Mouse (Mus musculus) cerebellum, adult 2 months (tissue): ENCODE measurements around the gene Ttll4. TPM values are rescaled to one million over a fixed set of nuclear protein-coding genes. Genes with fewer than 3 reads are reported as not detected.

Experiments used
- DNase-seq, 2 experiments: peaks; one replicate each; pipeline ENCODE4 v3.0.0; 2021
- H3K27ac ChIP-seq: fragments of 200-500 bp; 2 replicates; pipeline ENCODE4 v1.5.1; 2012; ENCODE audit warnings: low read length, control low read depth, inconsistent platforms; ENCODE audit not compliant: insufficient read depth
- H3K27me3 ChIP-seq: fragments of 200-500 bp; 2 replicates; pipeline ENCODE4 v1.6.1; 2012; ENCODE audit warnings: inconsistent platforms, mild to moderate bottlenecking, low read length, moderate library complexity; ENCODE audit not compliant: control insufficient read depth, insufficient read depth
- H3K4me1 ChIP-seq: fragments of 200-500 bp; 2 replicates; pipeline ENCODE4 v1.6.1; 2011; ENCODE audit warnings: low read length; ENCODE audit not compliant: control insufficient read depth, insufficient read depth
- H3K4me3 ChIP-seq: fragments of 200-500 bp; replicated peaks from 2 replicates; pipeline ENCODE3; 2011; ENCODE audit warnings: mild to moderate bottlenecking, low read depth, low read length, control low read depth; ENCODE audit not compliant: insufficient read depth
- CTCF ChIP-seq: fragments of 200-500 bp; IDR thresholded peaks from 2 replicates; pipeline ENCODE4 v1.5.1; 2011; ENCODE audit warnings: low read depth, mild to moderate bottlenecking, control low read depth, low read length, moderate library complexity, borderline replicate concordance; ENCODE audit not compliant: insufficient read depth
- POLR2A ChIP-seq: fragments of 200-500 bp; IDR thresholded peaks from 2 replicates; pipeline ENCODE4 v1.6.1; 2011; ENCODE audit warnings: low read length, control low read depth, borderline replicate concordance; ENCODE audit not compliant: insufficient read depth
- WGBS: fragments of 180-500 bp; shearing (Covaris S2); methylation state at CpG from one replicate; pipeline ENCODE4 v1.1.7; 2018; 5-methylcytosine and 5-hydroxymethylcytosine counted together
- polyA plus RNA-seq: library from polyadenylated mRNA; depleted of rRNA; stranded (reverse); fragments of >200 nt; gene quantifications from 2 replicates; pipeline ENCODE4 v1.2.3, GENCODE M21; 2012

The Ttll4 gene
- polyA plus RNA-seq, 1 experiment = 22.4 TPM

GRCm38 (mm10) chr1:74737500-74737899 is 76.0 kb downstream of the Ttll4 start:
- no peak for DNase-seq
- Histone ChIP-seq H3K27ac (no peak overlapping the region), H3K27me3 (no peaks in the 10 kb centered on the region), H3K4me3 (no peak overlapping the region), H3K4me1 (peaks cover 4% of the 10 kb centered on the region; the same call in 1 of the 2 replicates)
- 38% methylated on average over 7 of the region's 7 CpGs for WGBS
- TF ChIP-seq POLR2A (no peak), CTCF (no peak)

- DNase-seq = peak in 1 of 2 experiments; percentile 29
- Histone ChIP-seq H3K4me3 (no peak overlapping the region), H3K27me3 (no peaks in the 10 kb centered on the region), H3K27ac (no peak overlapping the region), H3K4me1 (peaks cover 4% of the 10 kb centered on the region; the same call in 1 of the 2 replicates)
- WGBS = 32% methylated on average over 7 of the region's 7 CpGs
- TF ChIP-seq CTCF = no peak
- TF ChIP-seq POLR2A = no peak
Measured at GRCm38 (mm10) chr1:74740846-74741245, 79.3 kb downstream of the Ttll4 start.

- no peak for TF ChIP-seq CTCF
- TF ChIP-seq POLR2A = no peak
Measured at GRCm38 (mm10) chr1:74747335-74747734, 85.8 kb downstream of the Ttll4 start.

DNA sequence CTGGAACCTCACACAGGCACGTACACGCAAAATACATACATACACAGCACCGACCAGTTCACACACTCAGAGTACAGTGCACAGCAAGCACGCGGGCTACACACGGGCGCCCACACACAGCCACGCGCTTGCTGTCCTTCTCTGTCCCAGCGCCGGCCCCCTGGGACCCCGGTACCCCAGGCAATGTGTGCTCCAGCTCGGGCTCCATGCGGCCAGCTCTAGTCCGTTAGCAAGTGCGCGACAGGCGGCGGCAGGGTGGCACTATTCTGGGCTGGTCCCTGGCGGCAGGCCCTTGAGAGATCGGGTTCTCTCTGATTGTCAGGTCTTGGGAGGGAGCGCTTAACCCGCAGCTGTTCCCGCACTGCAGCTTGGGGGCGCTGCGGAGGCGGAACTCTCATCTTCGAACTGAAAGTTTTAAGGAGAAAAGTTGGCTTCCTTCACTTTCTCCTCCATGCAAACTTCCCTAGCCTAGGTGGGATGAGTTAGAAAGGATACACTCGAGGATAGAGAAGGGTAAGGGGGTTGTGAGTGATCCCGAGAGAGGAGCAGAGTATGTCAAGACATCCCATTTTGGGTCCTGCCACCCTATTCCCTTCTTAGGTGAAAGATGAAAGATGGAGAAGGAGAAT is 87.2 kb downstream of the Ttll4 start, which contains the start of gene Prkag3:
TSS of gene Prkag3 (minus strand) at position 579 of the 629 bp plus-strand sequence.
- Histone ChIP-seq H3K4me1 (0 out of 2 replicates have a peak, but pooled peaks cover 3% of the 10 kb centered on the region), H3K27ac (no peak within 1 kb of the TSS), H3K4me3 (no peak within 1 kb of the TSS), H3K27me3 (peaks cover 1% of the 10 kb centered on the region; the same call in 1 of the 2 replicates)
- WGBS = 6% methylated on average over 30 of the region's 30 CpGs
- DNase-seq = peak in 1 of 2 experiments; percentile 16
- TF ChIP-seq POLR2A (no peak), CTCF (peak; percentile 19; the same call in 1 of the 2 replicates)

More at GRCm38 (mm10) chr1:74747335-74747734, 85.8 kb downstream of the Ttll4 start:
- DNase-seq = no peak
- H3K4me3 ChIP-seq = no peak overlapping the region
- 0 out of 2 replicates have a peak, but pooled peaks cover 3% of the 10 kb centered on the region for H3K4me1 ChIP-seq
- no peak overlapping the region for H3K27ac ChIP-seq
- WGBS = 53% methylated on average over 5 of the region's 5 CpGs
- H3K27me3 ChIP-seq = peaks cover 1% of the 10 kb centered on the region; the same call in 1 of the 2 replicates

DNA sequence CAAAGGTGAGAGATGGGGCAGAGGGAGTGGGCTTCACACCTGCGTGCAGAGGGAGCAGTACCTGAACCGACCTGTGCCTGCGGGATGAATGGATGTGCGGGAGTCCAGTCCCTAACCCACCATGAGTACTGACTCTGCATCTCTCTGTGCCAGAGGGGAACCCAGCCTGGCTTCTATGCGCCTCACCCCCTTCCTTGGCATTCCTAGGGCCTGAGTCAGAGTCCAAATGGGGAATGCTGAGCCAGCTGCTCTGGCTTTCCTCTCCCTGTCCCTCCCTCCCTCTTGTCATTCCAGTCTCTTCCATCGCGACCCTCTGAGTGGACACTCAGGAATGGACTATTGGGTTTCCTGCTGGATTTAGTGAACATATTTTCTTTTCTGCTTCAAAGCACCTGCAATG is 87.8 kb downstream of the Ttll4 start:
- no peak for TF ChIP-seq POLR2A
- no peak for TF ChIP-seq CTCF

GRCm38 (mm10) chr1:74750683-74751082 is 89.1 kb downstream of the Ttll4 start:
- no peak for DNase-seq
- WGBS = 35% methylated on average over 4 of the region's 4 CpGs
- Histone ChIP-seq H3K27ac (no peak overlapping the region), H3K4me3 (no peak overlapping the region), H3K4me1 (0 out of 2 replicates have a peak, but pooled peaks cover 3% of the 10 kb centered on the region), H3K27me3 (peaks cover 1% of the 10 kb centered on the region; the same call in 1 of the 2 replicates)
- TF ChIP-seq POLR2A (no peak), CTCF (no peak)

More for the DNA sequence above, 87.8 kb downstream of the Ttll4 start:
- Histone ChIP-seq H3K27me3 (peaks cover 1% of the 10 kb centered on the region; the same call in 1 of the 2 replicates), H3K27ac (no peak overlapping the region), H3K4me3 (no peak overlapping the region), H3K4me1 (0 out of 2 replicates have a peak, but pooled peaks cover 3% of the 10 kb centered on the region)
- DNase-seq = no peak
- 43% methylated on average over 7 of the region's 7 CpGs for WGBS

GRCm38 (mm10) chr1:74752150-74752549 is 90.6 kb downstream of the Ttll4 start:
- Histone ChIP-seq H3K27ac (no peak overlapping the region), H3K4me1 (0 out of 2 replicates have a peak, but pooled peaks cover 3% of the 10 kb centered on the region), H3K4me3 (no peak overlapping the region), H3K27me3 (peaks cover 1% of the 10 kb centered on the region; the same call in 1 of the 2 replicates)
- TF ChIP-seq CTCF = no peak
- TF ChIP-seq POLR2A = no peak
- WGBS = 76% methylated on average over 8 of the region's 8 CpGs
- no peak for DNase-seq
